Mouse (Mus musculus): Measurements from ENCODE around the gene 0610030E20Rik.
A peak's percentile ranks its signal among the peaks of the same experiment; 100 is the strongest.

The 0610030E20Rik gene

DNA sequence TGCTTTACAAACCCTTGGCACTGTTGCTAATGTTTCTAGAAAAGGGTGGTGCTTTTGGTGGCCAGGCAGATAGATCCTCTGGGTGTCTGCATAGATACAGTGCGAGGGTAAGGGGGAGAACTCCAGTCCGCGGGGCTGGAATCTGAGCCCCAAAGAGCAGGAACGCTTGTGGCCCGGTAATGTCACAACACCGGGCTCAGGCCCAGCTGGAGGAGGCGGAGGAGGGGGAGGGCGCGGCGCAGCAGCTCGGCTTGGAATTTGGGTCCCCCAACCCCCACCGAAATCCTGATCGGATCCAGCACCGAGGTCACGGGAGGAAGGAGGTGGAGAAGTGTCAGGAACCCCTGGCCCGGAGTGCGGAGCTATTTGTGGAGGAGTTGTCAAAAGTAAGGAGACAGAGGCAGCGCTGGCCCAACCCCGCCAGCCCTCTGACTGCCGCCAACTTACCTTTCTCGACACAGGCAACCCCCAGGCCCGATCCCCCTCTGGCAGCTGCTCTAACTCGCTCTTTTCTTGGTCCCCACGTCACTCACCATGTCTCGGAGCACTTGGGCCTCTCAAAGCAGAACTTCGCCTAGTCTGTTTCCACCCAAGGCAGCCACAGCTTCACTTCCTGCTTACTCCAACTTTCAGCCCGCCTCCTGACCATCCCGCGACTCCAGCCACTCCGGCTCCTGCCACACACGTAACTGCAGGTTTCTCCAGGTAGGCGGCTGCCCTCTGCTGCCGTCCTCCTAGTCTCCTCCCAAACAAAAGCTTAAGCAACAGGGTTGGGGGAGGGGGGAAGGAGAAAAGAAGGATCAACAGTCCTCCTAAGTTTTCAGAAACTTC, 43.0 kb downstream of the 0610030E20Rik start, which contains the start of gene Vamp8:
Gene Vamp8 (minus strand): TSS at position 763 of the 831 bp plus-strand sequence.
- DNase-seq (ENCODE audit: inconsistent age in 2 of 2, low spot score in 1 of 2): peak; percentile 92 to 97

DNA sequence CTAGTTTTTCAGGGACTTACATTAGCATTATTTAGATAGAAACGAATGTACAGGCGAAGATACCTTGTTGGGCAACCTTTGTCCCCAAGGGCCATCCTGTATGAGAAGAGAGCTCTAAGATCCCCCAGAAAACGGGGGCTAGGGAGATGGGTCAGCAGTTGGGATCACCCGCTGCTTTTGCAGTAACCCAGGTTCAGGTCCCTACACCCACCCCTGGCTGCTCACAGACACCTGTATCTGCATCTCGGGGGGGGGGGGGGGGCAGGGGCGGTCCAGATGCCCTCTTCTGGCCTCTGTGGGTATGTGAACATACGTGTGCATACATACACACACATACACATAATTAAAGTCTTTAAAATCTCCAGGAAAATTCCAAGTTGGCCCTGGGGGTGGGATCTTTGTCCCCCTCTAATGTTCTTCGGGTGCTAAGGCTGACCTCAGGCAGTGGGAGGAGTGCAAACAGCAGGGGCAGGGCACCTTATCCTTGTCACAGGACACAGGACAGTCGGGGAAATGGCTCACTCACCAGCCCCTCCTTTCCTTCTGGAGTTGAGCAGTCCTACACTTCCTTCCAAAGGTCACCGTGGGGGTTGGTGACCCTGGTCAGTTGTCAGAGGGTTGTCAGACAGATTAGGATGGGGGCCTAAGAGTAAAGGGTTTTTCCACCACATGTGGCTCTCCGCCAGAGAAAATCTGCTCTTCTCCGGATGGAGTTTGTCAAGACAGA, 43.8 kb downstream of the 0610030E20Rik start:
- peak; percentile 88 to 94 for DNase-seq (ENCODE audit: inconsistent age in 2 of 2, low spot score in 1 of 2)

DNA sequence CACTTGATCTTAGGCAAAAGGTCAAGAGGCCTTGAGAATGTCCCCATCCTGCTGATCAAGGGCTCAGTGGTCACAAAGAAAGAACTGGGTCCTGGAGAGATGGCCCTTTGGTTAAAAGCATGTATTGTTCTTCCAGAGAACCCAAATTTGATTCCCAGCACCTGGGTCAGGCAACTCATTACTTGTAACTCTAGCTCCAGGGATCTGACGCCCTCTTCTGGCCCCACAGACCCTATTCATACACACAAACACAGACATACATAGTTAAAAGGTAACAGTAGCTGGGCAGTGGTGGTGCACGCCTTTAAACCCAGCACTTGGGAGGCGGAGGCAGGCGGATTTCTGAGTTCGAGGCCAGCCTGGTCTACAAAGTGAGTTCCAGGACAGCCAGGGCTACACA, 45.2 kb downstream of the 0610030E20Rik start:
- DNase-seq (ENCODE audit: inconsistent age in 2 of 2, low spot score in 1 of 2): no peak

DNA sequence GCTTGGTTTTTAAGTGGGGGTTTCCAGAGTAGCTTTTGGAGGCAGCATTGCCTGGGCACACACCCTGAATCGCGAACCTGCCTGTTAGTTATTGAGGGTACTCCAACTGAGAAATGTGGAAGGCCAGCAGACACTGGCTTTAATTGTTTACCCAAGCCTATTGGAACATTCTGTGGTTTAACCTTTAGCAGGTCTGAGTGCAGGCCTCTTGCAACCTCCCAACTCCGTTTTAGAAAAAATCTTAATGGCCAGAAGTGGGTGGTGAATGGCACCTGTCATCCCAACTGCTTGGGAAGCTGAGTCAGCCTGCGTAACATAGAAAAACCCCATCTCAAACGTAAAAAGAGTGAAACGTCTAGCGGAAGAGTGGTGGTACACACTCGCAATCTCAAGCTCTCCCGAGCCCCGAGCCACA, 49.7 kb downstream of the 0610030E20Rik start:
- no peak for DNase-seq (ENCODE audit: inconsistent age in 2 of 2, low spot score in 1 of 2)

DNA sequence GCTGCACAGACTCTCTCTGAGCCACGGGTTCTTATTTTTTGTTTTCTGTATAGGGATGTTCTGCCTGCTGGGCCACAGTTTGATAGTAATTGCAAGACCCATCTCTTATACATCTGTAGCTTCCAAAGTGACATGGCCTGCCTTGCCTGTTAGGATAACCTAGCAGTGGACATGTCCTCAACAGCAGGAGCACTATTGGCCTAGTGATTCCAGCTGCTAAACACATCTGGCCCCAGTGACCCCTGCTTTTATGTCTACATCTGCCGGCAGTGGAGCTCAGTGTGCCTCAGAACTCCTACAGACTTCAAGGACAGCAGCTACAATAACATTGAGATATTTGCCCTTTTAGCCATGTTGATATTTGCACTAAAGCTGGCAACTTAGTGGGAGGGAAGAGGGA, 52.9 kb downstream of the 0610030E20Rik start:
- no peak for DNase-seq (ENCODE audit: inconsistent age in 2 of 2, low spot score in 1 of 2)

DNA sequence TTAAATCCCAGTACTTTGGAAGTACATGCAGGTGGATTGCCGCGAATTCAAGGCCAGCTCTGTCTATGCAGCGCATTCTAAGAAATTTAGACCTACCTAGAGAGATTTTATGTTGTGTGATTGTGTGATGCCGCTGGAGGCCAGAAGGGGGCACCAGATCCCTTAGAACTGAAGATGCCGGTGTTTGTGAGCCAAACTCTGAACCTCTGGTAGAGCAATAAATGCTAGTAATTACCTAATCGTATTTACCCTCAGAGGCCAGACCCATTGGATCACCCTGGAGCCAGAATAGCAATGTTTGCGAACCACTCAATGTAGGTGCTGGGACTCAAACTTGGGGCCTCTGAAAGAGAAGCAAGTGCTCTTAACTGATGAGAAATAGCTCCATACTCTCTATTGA, 54.8 kb downstream of the 0610030E20Rik start:
- peak; percentile 75 to 93 for DNase-seq (ENCODE audit: inconsistent age in 2 of 2, low spot score in 1 of 2)
